Mouse (Mus musculus) ES-Bruce4 (cell line): ENCODE results near the gene Ddb2.
"Not testable (repeated sequence)": the region's sequence is repeated elsewhere in the genome, so short reads cannot be mapped to it uniquely, and the experiment has no call there.

ENCODE experiments used
- CTCF ChIP-seq: IDR thresholded peaks from one replicate; pipeline ENCODE4 v1.8.1; 2011; ENCODE audit warnings: low read depth, low read length
- EP300 ChIP-seq: IDR thresholded peaks from 2 replicates; pipeline ENCODE4 v1.6.1; 2011; ENCODE audit warnings: low read depth, low read length; ENCODE audit not compliant: insufficient read depth

DNA sequence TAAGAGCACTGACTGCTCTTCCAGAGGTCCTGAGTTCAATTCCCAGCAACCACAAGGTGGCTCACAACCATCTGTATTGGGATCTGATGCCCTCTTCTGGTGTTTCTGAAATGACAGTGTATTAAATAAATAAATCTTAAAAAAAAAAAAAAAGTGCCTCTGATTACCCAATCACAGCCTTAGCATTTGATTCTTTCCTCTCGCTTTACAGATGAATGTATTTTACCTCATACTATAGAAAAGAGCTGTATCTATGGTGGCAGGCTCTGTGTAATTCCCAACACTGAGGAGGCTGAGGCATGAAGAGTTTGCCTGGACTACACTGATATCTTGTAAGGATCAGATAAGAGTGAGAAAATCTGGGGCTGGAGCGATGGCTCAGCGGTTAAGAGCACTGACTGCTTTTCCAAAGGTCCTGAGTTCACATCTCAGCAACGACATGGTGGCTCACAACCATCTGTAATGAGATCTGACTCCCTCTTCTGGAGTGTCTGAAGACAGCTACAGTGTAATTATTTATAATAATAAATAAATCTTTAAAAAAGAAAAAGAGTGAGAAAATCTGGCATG lies 814 bp upstream of the Ddb2 start:
- TF ChIP-seq EP300: not testable (repeated sequence)
- peak; percentile 8 for TF ChIP-seq CTCF
